Mouse (Mus musculus) mature B cell (primary cell): Measurements from ENCODE around the gene Mup16.
"Not testable (repeated sequence)": the region's sequence is repeated elsewhere in the genome, so short reads cannot be mapped to it uniquely, and the experiment has no call there.

Source experiments
- in situ Hi-C: fragments of 300-500 bp; cut with MboI; formaldehyde crosslinking; loops from 2 replicates; pipeline ENCODE4 v1.14.3; 2019

The Mup16 gene

GRCm38 (mm10) chr4:61519431-61519830, at the start of gene Mup16:
TSS of gene Mup16 (minus strand) at chr4:61519531.
- in situ Hi-C loops, result not testable (repeated sequence)

- in situ Hi-C loops, result not testable (repeated sequence)
These were observed 36.6 kb upstream of the Mup16 start for GRCm38 (mm10) chr4:61555887-61556286.
